Mouse (Mus musculus) bone marrow, adult 2 months (tissue): ENCODE results near the gene Dennd2d. TPM values are rescaled to one million over a fixed set of nuclear protein-coding genes. Genes with fewer than 3 reads are reported as not detected.

Experiments
- H3K27ac ChIP-seq: fragments of 200-500 bp; 2 replicates; pipeline ENCODE4 v1.5.1; 2012; ENCODE audit warnings: low read depth, mild to moderate bottlenecking, control low read depth, inconsistent platforms, low read length; ENCODE audit not compliant: control insufficient read depth, poor library complexity, insufficient read depth
- H3K4me1 ChIP-seq: fragments of 200-500 bp; 2 replicates; pipeline ENCODE4 v1.6.1; 2011; ENCODE audit warnings: low read length; ENCODE audit not compliant: control insufficient read depth, insufficient read depth
- H3K4me3 ChIP-seq: fragments of 200-500 bp; replicated peaks from 2 replicates; pipeline ENCODE3; 2011; ENCODE audit warnings: mild to moderate bottlenecking, low read depth, low read length, control low read depth; ENCODE audit not compliant: control insufficient read depth
- CTCF ChIP-seq: fragments of 200-500 bp; IDR thresholded peaks from 2 replicates; pipeline ENCODE4 v1.5.1; 2011; ENCODE audit warnings: low read length, control low read depth; ENCODE audit not compliant: control insufficient read depth, insufficient read depth
- POLR2A ChIP-seq: fragments of 200-500 bp; IDR thresholded peaks from 2 replicates; pipeline ENCODE4 v1.6.1; 2011; ENCODE audit warnings: low read depth, mild to moderate bottlenecking, control low read depth, low read length, borderline replicate concordance; ENCODE audit not compliant: control insufficient read depth
- WGBS: fragments of 180-500 bp; shearing (Covaris S2); methylation state at CpG from one replicate; pipeline ENCODE4 v1.1.7; 2018; 5-methylcytosine and 5-hydroxymethylcytosine counted together
- polyA plus RNA-seq: library from polyadenylated mRNA; stranded (reverse); fragments of >200 nt; gene quantifications from 2 replicates; pipeline ENCODE4 v1.2.4, GENCODE M21; 2011; ENCODE audit warnings: low replicate concordance; ENCODE audit not compliant: missing spikeins, insufficient read depth, insufficient read length

The Dennd2d gene
- polyA plus RNA-seq, 1 experiment: 35.4 TPM

- H3K4me1 ChIP-seq: peaks cover 2% of the 10 kb centered on the region; the same call in 1 of the 2 replicates
- WGBS: 7% methylated on average over 4 of the region's 4 CpGs
- H3K27ac ChIP-seq: no peak overlapping the region
- TF ChIP-seq CTCF (no peak), POLR2A (no peak)
- H3K4me3 ChIP-seq: no peak overlapping the region
Observed at GRCm38 (mm10) chr3:106474210-106474609, 8.0 kb upstream of the Dennd2d start.

GRCm38 (mm10) chr3:106476863-106477262 is 5.3 kb upstream of the Dennd2d start:
- TF ChIP-seq POLR2A (no peak), CTCF (no peak)
- 25% methylated on average over 1 of the region's 1 CpGs for WGBS
- peaks cover 2% of the 10 kb centered on the region; the same call in 1 of the 2 replicates for H3K4me1 ChIP-seq
- H3K4me3 ChIP-seq: no peak overlapping the region
- no peak overlapping the region for H3K27ac ChIP-seq

DNA sequence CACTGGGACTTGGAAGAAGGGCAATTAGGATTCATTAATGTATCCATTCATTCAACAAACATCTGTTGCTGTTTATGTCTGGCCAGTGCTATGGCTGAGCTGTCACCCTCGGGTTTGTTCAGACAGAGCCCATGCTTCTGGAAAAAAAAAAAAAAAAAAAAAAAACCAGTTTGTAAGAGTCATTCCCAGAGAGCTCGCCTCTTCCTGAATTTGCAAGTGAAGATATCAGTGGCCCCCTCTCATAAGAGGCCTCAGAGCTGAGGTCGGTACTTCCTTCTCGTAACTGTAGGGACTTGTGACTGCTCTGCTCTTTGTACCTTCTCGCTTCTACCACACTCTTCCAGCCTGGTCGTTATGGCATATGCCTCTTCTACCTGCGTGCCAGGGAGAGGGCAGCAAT is 1.1 kb downstream of the Dennd2d start:
- peak overlapping the region; percentile 86 for H3K4me3 ChIP-seq

DNA sequence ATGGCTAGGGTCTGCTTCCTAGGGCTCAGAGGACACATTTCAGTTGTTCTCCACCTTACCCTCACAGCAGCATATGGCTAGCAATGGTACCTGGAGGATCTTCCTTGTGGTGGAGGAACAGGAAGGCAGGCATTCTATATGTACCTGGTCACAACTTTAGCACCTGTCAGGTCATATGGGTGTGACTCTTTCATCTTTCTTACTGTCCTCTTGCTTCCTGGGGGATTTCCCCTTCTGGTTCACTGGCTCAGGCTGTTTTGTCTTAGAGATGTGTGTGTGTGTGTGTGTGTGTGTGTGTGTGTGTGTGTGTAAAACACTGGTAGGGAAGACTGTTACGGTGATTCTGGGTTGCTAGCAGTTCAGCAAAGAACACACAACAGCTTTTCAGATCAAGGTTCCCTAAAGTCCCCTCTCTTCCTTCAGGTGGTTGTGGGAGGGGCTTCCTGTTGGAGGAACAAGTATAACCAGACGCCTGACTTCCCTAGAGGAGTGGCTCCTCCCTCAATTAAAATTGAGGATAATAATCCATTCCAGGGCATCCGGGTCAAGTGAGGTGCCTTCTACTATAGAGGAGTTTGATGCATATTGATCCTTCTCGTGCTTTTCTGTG is 1.7 kb downstream of the Dennd2d start:
- H3K4me1 ChIP-seq: peaks cover 3% of the 10 kb centered on the region
- TF ChIP-seq CTCF (no peak), POLR2A (no peak)
- 33% methylated on average over 4 of the region's 4 CpGs for WGBS
- peak overlapping the region; percentile 42 for H3K4me3 ChIP-seq
- peak overlapping the region; percentile 49 for H3K27ac ChIP-seq

More for the DNA sequence above, 1.1 kb downstream of the Dennd2d start:
- Histone ChIP-seq H3K4me1 (peaks cover 3% of the 10 kb centered on the region), H3K27ac (peak overlapping the region; percentile 49; the same call in 1 of the 2 replicates)
- 7% methylated on average over 7 of the region's 7 CpGs for WGBS
- TF ChIP-seq POLR2A (no peak), CTCF (no peak)

DNA sequence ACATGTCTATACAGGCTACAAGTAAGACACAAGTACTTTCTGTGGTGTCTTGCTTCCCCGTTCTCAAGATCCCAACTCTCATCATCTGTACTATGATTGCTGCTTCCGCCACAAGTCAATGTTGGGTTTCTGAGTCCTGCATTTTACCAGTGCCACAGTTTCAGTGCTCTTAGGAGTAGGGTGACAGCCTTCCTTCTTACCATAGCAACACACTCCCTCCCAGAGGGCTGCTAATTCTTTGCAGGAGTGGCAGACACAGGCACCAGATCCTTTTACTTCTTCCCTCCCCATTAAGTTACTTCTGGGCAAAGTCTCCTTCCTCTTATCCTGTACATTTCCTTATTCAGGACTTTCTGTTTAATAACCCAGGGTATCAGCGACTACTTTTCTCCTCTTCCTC is 2.7 kb downstream of the Dennd2d start:
- TF ChIP-seq POLR2A (no peak), CTCF (no peak)
- Histone ChIP-seq H3K4me1 (peaks cover 3% of the 10 kb centered on the region), H3K4me3 (peak overlapping the region; percentile 47), H3K27ac (peak overlapping the region; percentile 60)
- WGBS: 34% methylated on average over 3 of the region's 3 CpGs

DNA sequence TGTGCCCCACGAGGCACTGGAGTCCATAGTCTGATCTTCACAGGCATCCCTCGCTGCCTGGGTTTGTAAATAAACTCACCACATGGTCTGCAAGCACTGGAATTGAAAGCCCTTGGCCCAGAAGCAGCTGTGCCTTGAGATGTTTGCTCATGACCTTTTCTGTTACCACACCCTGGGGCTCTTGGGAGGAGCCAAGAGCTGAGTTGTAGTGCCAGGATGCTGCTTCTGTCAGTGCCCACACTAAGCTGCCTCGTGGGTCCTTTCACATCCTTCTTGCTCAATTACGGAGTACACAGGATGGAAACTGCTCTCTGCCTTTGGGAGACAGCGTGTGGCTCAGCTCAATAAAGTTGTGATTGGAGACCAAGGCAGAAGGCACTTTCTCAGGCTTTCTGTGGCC is 3.6 kb downstream of the Dennd2d start:
- TF ChIP-seq POLR2A (no peak), CTCF (no peak)
- Histone ChIP-seq H3K4me1 (peaks cover 3% of the 10 kb centered on the region), H3K4me3 (peak overlapping the region; percentile 4), H3K27ac (peak overlapping the region; percentile 48)
- WGBS: 40% methylated on average over 5 of the region's 5 CpGs

- no peak overlapping the region for H3K4me3 ChIP-seq
- H3K27ac ChIP-seq: no peak overlapping the region
- TF ChIP-seq CTCF: no peak
- no peak for TF ChIP-seq POLR2A
- peaks cover 6% of the 10 kb centered on the region for H3K4me1 ChIP-seq
- WGBS: 91% methylated on average over 2 of the region's 2 CpGs
Observed at GRCm38 (mm10) chr3:106487551-106487950, 5.3 kb downstream of the Dennd2d start.

DNA sequence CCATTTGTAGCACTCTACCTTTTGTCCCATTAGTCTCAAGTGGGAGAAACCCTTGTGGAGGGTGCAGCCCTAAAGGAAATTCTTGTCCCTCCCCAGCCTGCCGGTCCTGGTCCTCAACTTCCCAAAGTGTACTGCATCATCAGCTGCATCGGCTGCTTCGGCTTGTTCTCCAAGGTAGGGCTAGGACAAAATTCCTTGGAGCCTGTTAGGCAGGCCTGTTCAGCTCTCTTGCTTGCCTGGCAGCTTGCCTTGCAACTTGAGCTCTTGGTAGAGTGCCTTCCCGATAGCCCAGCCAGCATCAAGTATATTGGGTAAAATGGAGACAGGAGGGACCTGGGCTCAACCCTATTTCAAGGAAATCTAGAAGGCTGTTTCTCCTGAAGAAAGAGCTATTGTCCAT is 8.0 kb downstream of the Dennd2d start:
- 92% methylated on average over 4 of the region's 4 CpGs for WGBS
- no peak overlapping the region for H3K27ac ChIP-seq
- no peak overlapping the region for H3K4me3 ChIP-seq
- H3K4me1 ChIP-seq: peaks cover 12% of the 10 kb centered on the region
- TF ChIP-seq POLR2A: no peak
- no peak for TF ChIP-seq CTCF
